Mouse (Mus musculus): ENCODE results near the gene Ipcef1. TPM values are rescaled to one million over a fixed set of nuclear protein-coding genes. Genes with fewer than 3 reads are reported as not detected.
A peak's percentile ranks its signal among the peaks of the same experiment; 100 is the strongest.

The Ipcef1 gene
- polyA plus RNA-seq, 1 experiment, result 2.7 TPM

DNA sequence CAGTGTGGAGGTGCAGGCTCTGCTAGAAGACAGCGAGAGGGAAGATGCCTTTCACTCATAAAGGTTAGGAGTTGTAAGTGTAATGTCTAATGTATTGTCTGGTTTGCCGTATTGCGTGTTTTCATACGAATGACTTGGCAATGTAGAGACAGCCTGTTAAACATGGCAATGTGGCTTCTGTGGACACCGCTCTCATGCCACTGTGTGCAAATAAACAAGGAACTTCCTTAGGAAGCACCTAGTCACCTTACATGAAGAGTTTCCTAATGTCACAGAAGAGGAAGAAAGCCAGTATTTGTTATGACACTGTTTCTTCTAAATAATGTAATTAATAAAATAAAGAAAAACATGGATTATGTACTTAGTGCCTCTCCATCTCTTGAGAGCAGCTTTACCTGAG, 15.1 kb downstream of the Ipcef1 start:
- no peaks in the 10 kb centered on the region; the same call in 1 of the 2 replicates for H3K4me1 ChIP-seq (ENCODE audit: control insufficient read depth, insufficient read depth, low read length)
- WGBS, result 88% methylated on average over 5 of the region's 5 CpGs
- H3K4me3 ChIP-seq (ENCODE audit: insufficient read depth, low read depth, low read length), result no peak overlapping the region
- no peak for DNase-seq
- H3K27ac ChIP-seq (ENCODE audit: insufficient read depth, low read depth, low read length), result no peak overlapping the region
- no peaks in the 10 kb centered on the region for H3K36me3 ChIP-seq (ENCODE audit: control insufficient read depth, insufficient read depth, low read length)
- TF ChIP-seq CTCF (conservative IDR thresholded peaks at IDR 0.05; ENCODE audit: insufficient read depth, insufficient read length, low read depth, low read length) (no peak), POLR2A (IDR thresholded peaks at IDR 0.05; ENCODE audit: low read depth, low read length) (no peak)
- H3K27me3 ChIP-seq (replicated peaks; ENCODE audit: control insufficient read depth, insufficient read depth, low read length), result no peaks in the 10 kb centered on the region

DNA sequence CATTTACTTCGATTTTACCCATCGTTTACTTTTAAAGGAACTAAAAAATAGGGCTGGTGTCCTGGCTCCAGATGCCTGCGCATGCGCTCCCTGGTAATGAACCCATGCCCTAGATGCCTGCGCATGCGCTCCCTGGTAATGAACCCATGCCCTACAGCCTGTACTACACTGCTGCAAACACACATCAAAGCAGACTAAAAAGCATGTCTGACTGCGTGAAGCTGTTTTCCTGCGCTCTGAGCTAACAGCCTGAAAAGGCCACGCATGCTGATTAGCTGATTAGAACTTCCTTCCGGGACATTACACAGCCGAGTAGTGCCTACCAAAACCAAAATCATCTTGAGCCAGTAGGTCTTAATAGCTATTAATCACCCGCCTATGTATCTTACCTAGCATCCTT, 16.7 kb downstream of the Ipcef1 start:
- DNase-seq, result peak; percentile 11
- H3K36me3 ChIP-seq (ENCODE audit: control insufficient read depth, insufficient read depth, low read length), result no peaks in the 10 kb centered on the region
- H3K27me3 ChIP-seq (replicated peaks; ENCODE audit: control insufficient read depth, insufficient read depth, low read length), result no peaks in the 10 kb centered on the region
- no peak overlapping the region for H3K4me3 ChIP-seq (ENCODE audit: insufficient read depth, low read depth, low read length)
- WGBS, result 63% methylated on average over 12 of the region's 12 CpGs
- no peaks in the 10 kb centered on the region; the same call in 1 of the 2 replicates for H3K4me1 ChIP-seq (ENCODE audit: control insufficient read depth, insufficient read depth, low read length)
- TF ChIP-seq CTCF (conservative IDR thresholded peaks at IDR 0.05; ENCODE audit: insufficient read depth, insufficient read length, low read depth, low read length), result no peak
- no peak for TF ChIP-seq POLR2A (IDR thresholded peaks at IDR 0.05; ENCODE audit: low read depth, low read length)
- H3K27ac ChIP-seq (ENCODE audit: insufficient read depth, low read depth, low read length), result no peak overlapping the region

DNA sequence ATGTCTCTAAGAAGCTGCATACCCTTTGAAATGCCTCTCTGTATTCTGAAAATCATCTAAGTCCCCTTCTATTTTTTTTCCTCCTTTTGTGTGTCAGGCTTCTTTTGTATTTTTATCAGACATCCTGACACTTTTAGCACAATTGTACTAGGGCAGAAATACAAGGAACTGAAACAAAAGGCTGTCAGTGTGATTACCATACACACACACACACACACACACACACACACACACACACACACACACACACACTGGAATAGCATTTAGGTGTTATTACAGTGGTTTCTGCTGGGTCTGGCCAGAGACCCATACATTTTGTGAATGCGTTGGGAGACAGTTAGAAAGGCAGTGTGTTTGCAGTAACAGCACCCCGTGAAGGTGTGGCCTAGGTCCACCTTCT, 18.8 kb downstream of the Ipcef1 start:
- Histone ChIP-seq H3K4me1 (ENCODE audit: control insufficient read depth, insufficient read depth, low read length) (no peaks in the 10 kb centered on the region; the same call in 1 of the 2 replicates), H3K27ac (ENCODE audit: insufficient read depth, low read depth, low read length) (no peak overlapping the region), H3K4me3 (ENCODE audit: insufficient read depth, low read depth, low read length) (no peak overlapping the region), H3K36me3 (ENCODE audit: control insufficient read depth, insufficient read depth, low read length) (no peaks in the 10 kb centered on the region), H3K27me3 (replicated peaks; ENCODE audit: control insufficient read depth, insufficient read depth, low read length) (no peaks in the 10 kb centered on the region)
- no peak for DNase-seq
- WGBS, result 97% methylated on average over 2 of the region's 2 CpGs
- TF ChIP-seq POLR2A (IDR thresholded peaks at IDR 0.05; ENCODE audit: low read depth, low read length) (no peak), CTCF (conservative IDR thresholded peaks at IDR 0.05; ENCODE audit: insufficient read depth, insufficient read length, low read depth, low read length) (no peak)

DNA sequence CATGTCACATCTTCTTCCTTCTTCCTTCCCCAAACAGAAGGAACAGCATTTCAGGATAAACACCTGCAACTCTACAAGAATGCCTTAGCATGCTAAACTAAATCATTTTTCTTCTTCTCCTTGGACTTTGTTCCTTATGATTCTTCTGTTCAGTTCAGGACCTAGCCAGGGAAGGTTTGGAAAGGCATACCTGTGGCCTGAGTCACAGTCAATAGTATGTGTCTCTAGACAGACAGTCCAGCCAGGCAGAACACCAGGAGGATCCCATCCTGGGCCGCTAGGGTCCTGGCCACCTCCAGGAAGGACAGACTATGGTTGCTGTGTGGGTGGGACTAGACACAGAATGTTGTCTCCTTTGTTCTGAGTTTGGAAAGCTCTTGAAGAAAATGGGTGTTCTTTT, 27.2 kb downstream of the Ipcef1 start:
- no peaks in the 10 kb centered on the region for H3K36me3 ChIP-seq (ENCODE audit: control insufficient read depth, insufficient read depth, low read length)
- DNase-seq, result no peak
- H3K4me3 ChIP-seq (ENCODE audit: insufficient read depth, low read depth, low read length), result no peak overlapping the region
- no peak for TF ChIP-seq POLR2A (IDR thresholded peaks at IDR 0.05; ENCODE audit: low read depth, low read length)
- no peak for TF ChIP-seq CTCF (conservative IDR thresholded peaks at IDR 0.05; ENCODE audit: insufficient read depth, insufficient read length, low read depth, low read length)
- no peaks in the 10 kb centered on the region; the same call in 1 of the 2 replicates for H3K4me1 ChIP-seq (ENCODE audit: control insufficient read depth, insufficient read depth, low read length)
- WGBS, result 71% methylated on average over 1 of the region's 1 CpGs
- H3K27me3 ChIP-seq (replicated peaks; ENCODE audit: control insufficient read depth, insufficient read depth, low read length), result no peaks in the 10 kb centered on the region
- no peak overlapping the region for H3K27ac ChIP-seq (ENCODE audit: insufficient read depth, low read depth, low read length)

DNA sequence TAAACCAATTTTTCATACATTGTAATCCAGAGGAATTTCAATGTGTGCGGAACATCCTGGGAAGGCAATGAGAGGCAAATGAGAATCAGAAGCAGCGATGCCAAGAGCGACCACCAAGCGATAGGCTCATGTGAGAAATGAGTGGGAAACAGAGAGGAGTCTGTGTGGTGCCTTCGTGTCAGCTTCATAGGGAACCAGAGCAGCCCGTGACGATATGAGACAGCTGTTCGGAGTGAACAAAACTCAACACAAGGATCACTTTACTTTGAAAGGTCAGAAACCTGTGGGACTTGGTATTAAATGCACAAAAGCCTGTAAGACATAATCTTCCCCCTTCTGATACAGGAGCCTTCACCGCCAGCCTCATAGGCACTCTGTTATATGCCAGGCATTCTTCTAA, 31.7 kb downstream of the Ipcef1 start:
- TF ChIP-seq CTCF (conservative IDR thresholded peaks at IDR 0.05; ENCODE audit: insufficient read depth, insufficient read length, low read depth, low read length), result no peak
- TF ChIP-seq POLR2A (IDR thresholded peaks at IDR 0.05; ENCODE audit: low read depth, low read length), result no peak
- DNase-seq, result no peak
- WGBS, result 72% methylated on average over 9 of the region's 9 CpGs
- H3K4me3 ChIP-seq (ENCODE audit: insufficient read depth, low read depth, low read length), result no peak overlapping the region
- H3K27ac ChIP-seq (ENCODE audit: insufficient read depth, low read depth, low read length), result no peak overlapping the region
- H3K36me3 ChIP-seq (ENCODE audit: control insufficient read depth, insufficient read depth, low read length), result no peaks in the 10 kb centered on the region
- H3K4me1 ChIP-seq (ENCODE audit: control insufficient read depth, insufficient read depth, low read length), result no peaks in the 10 kb centered on the region; the same call in 1 of the 2 replicates
- no peaks in the 10 kb centered on the region for H3K27me3 ChIP-seq (replicated peaks; ENCODE audit: control insufficient read depth, insufficient read depth, low read length)

DNA sequence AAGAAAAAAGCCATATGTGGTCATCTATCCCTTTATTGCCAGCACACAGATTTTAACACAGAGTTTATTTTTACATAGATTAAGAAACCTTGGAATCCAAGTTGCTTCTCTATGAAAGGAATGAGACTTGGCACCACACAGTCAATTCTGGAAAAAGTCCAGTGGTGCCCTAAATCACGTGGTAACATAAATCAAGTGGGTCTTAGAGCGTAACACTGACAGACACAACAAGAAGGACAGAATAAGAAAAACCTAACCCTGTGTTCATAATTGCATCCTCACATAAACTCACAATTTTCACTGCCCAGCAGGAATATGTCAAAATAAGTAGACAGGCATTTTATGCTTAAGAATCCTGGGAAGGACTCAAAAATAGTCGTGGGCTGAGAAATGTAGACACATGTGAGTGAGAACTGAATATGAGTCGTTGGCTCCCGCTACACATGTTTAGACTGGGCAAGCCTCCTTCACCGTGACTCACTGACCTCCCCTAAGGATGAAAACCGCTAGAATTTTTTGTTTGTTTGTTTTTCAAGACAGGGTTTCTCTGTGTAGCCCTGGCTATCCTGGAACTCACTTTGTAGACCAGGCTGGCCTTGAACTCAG, 32.4 kb downstream of the Ipcef1 start:
- no peaks in the 10 kb centered on the region for H3K36me3 ChIP-seq (ENCODE audit: control insufficient read depth, insufficient read depth, low read length)
- H3K4me1 ChIP-seq (ENCODE audit: control insufficient read depth, insufficient read depth, low read length), result peaks cover 2% of the 10 kb centered on the region; the same call in 1 of the 2 replicates
- no peak overlapping the region; the same call in 1 of the 2 replicates for H3K27ac ChIP-seq (ENCODE audit: insufficient read depth, low read depth, low read length)
- no peaks in the 10 kb centered on the region for H3K27me3 ChIP-seq (replicated peaks; ENCODE audit: control insufficient read depth, insufficient read depth, low read length)
- TF ChIP-seq POLR2A (IDR thresholded peaks at IDR 0.05; ENCODE audit: low read depth, low read length) (no peak), CTCF (conservative IDR thresholded peaks at IDR 0.05; ENCODE audit: insufficient read depth, insufficient read length, low read depth, low read length) (no peak)
- 21% methylated on average over 7 of the region's 7 CpGs for WGBS
- no peak overlapping the region for H3K4me3 ChIP-seq (ENCODE audit: insufficient read depth, low read depth, low read length)
- DNase-seq, result peak; percentile 81

DNA sequence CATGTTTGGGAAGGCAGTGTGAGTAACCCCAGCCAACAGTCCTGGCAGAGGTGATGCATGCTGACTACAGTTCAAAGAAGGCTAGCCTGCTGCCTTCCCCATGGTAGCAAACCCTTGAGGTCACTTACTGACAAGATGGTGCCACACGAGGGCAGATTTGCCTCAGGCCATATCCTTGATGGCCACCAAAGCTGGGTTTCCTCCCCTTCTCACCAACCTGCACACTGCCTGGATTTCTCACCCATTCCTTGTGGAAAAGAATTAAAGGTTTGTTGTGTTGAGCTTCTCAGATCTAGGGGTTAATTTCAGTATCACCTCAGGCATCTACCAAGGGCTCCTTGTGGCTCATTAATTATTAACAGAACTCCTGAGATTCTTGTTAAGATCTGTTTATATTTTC, 37.1 kb downstream of the Ipcef1 start:
- TF ChIP-seq POLR2A (IDR thresholded peaks at IDR 0.05; ENCODE audit: low read depth, low read length) (no peak), CTCF (conservative IDR thresholded peaks at IDR 0.05; ENCODE audit: insufficient read depth, insufficient read length, low read depth, low read length) (no peak; the same call in 1 of the 2 replicates)
- no peak overlapping the region for H3K4me3 ChIP-seq (ENCODE audit: insufficient read depth, low read depth, low read length)
- peak overlapping the region; percentile 79 for H3K27ac ChIP-seq (ENCODE audit: insufficient read depth, low read depth, low read length)

More for the DNA sequence above, 37.1 kb downstream of the Ipcef1 start:
- Histone ChIP-seq H3K36me3 (ENCODE audit: control insufficient read depth, insufficient read depth, low read length) (no peaks in the 10 kb centered on the region), H3K4me1 (ENCODE audit: control insufficient read depth, insufficient read depth, low read length) (peaks cover 2% of the 10 kb centered on the region; the same call in 1 of the 2 replicates), H3K27me3 (replicated peaks; ENCODE audit: control insufficient read depth, insufficient read depth, low read length) (no peaks in the 10 kb centered on the region)
- DNase-seq, result peak; percentile 66
- WGBS, result 9% methylated on average over 1 of the region's 1 CpGs
